Mouse (Mus musculus) stomach, postnatal 0 days (tissue): ENCODE measurements around the gene Nrp1. TPM values are rescaled to one million over a fixed set of nuclear protein-coding genes. Genes with fewer than 3 reads are reported as not detected.

Source experiments
- ATAC-seq: fragments of 200-750 bp; cut with Nextera tagmentation; 2 replicates; pipeline ENCODE4 v1.8.0; 2017; ENCODE audit not compliant: low FRiP score, low TSS enrichment
- DNase-seq: peaks from one replicate; pipeline ENCODE4 v3.0.0-alpha.2; 2016; ENCODE audit warnings: low spot score
- H3K27ac ChIP-seq: fragments of 300-500 bp; sonication (generic); replicated peaks from 2 replicates; pipeline ENCODE4 v1.5.1; 2014; ENCODE audit warnings: mild to moderate bottlenecking, control low read depth
- H3K27me3 ChIP-seq: fragments of 300-500 bp; sonication (generic); 2 replicates; pipeline ENCODE4 v1.6.1; 2014; ENCODE audit warnings: low read length; ENCODE audit not compliant: control insufficient read depth, insufficient read depth
- H3K36me3 ChIP-seq: fragments of 300-500 bp; sonication (generic); 2 replicates; pipeline ENCODE4 v1.6.1; 2014; ENCODE audit warnings: low read length, mixed read lengths; ENCODE audit not compliant: control insufficient read depth, insufficient read depth
- H3K4me1 ChIP-seq: fragments of 300-500 bp; sonication (generic); replicated peaks from 2 replicates; pipeline ENCODE4 v1.6.1; 2014; ENCODE audit warnings: antibody characterized with exemption; ENCODE audit not compliant: control insufficient read depth, insufficient read depth
- H3K4me2 ChIP-seq: fragments of 300-500 bp; sonication (generic); replicated peaks from 2 replicates; pipeline ENCODE4 v1.6.1; 2014; ENCODE audit warnings: low read depth, mild to moderate bottlenecking, control low read depth, moderate library complexity
- H3K4me3 ChIP-seq: fragments of 300-500 bp; sonication (generic); 2 replicates; pipeline ENCODE4 v1.5.1; 2014; ENCODE audit warnings: low read depth, low read length, control low read depth
- H3K9ac ChIP-seq: fragments of 300-500 bp; sonication (generic); 2 replicates; pipeline ENCODE4 v1.6.1; 2014; ENCODE audit warnings: mild to moderate bottlenecking, low read length, control low read depth, mixed read lengths
- H3K9me3 ChIP-seq: fragments of 300-500 bp; sonication (generic); 2 replicates; pipeline ENCODE4 v1.6.1; 2016; ENCODE audit warnings: low read length; ENCODE audit not compliant: control insufficient read depth
- CTCF ChIP-seq: IDR thresholded peaks from 2 replicates; pipeline ENCODE4 v1.5.1; 2016; ENCODE audit warnings: antibody characterized with exemption, low read depth, mild to moderate bottlenecking, moderate library complexity
- EP300 ChIP-seq: optimal IDR thresholded peaks from 2 replicates; pipeline ENCODE3; 2016; ENCODE audit warnings: antibody characterized with exemption
- WGBS: fragments of 180-500 bp; shearing (Covaris S2); extraction: QIAGEN DNeasy Blood & Tissue Kit; methylation state at CpG from one replicate; pipeline ENCODE4 v1.1.7; 2014; 5-methylcytosine and 5-hydroxymethylcytosine counted together
- polyA plus RNA-seq: library from polyadenylated mRNA; unstranded; fragments of >200 nt; fragmentation: Nextera tagmentation; extraction: Ambion mirVana; gene quantifications from 2 replicates; pipeline ENCODE4 v1.2.1, GENCODE M21; 2015

The Nrp1 gene
- polyA plus RNA-seq, 1 experiment from 2014 or later: 16.9 TPM

DNA sequence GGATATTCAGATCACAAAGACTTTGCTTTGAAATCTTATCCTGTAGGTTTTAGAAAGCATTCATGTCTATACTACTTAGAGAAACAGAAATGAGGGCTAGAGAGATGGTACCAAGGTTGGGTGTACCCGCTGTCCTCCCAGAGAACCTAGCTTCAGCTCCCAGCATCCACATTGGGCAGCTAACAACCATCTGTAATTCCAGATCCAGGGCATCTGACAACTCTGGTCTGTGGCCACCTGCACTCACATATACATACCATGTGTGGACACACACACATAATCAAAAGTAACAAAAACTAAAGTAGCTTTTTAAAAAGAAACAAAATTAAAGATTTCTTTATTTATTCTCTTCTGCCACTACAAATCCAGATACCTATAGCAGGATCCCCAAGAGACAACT, 3.3 kb upstream of the Nrp1 start:
- DNase-seq (no peak), ATAC-seq (no peak)
- Histone ChIP-seq H3K27me3 (no peaks in the 10 kb centered on the region; the same call in 1 of the 2 replicates), H3K4me3 (no peak overlapping the region), H3K36me3 (no peaks in the 10 kb centered on the region), H3K27ac (no peak overlapping the region), H3K9ac (no peak overlapping the region), H3K4me2 (no peak overlapping the region), H3K9me3 (no peaks in the 10 kb centered on the region), H3K4me1 (no peaks in the 10 kb centered on the region)
- 96% methylated on average over 1 of the region's 1 CpGs for WGBS
- TF ChIP-seq EP300 (no peak), CTCF (no peak)

- DNase-seq (no peak), ATAC-seq (no peak)
- no peak overlapping the region for H3K27ac ChIP-seq
- TF ChIP-seq CTCF (no peak), EP300 (no peak)
- no peaks in the 10 kb centered on the region; the same call in 1 of the 2 replicates for H3K27me3 ChIP-seq
- no peak overlapping the region for H3K4me3 ChIP-seq
- H3K4me2 ChIP-seq: peak overlapping the region; percentile 96
- no peak overlapping the region for H3K9ac ChIP-seq
- 85% methylated on average over 5 of the region's 5 CpGs for WGBS
- no peaks in the 10 kb centered on the region for H3K4me1 ChIP-seq
- H3K9me3 ChIP-seq: no peaks in the 10 kb centered on the region
- no peaks in the 10 kb centered on the region for H3K36me3 ChIP-seq
Measured at GRCm38 (mm10) chr8:128356170-128356569, 2.2 kb upstream of the Nrp1 start.

GRCm38 (mm10) chr8:128356796-128357539, 1.4 kb upstream of the Nrp1 start:
- TF ChIP-seq EP300: no peak
- TF ChIP-seq CTCF: peak; percentile 64
- peak overlapping the region; percentile 45 for H3K9ac ChIP-seq
- peak overlapping the region; percentile 50 for H3K27ac ChIP-seq
- DNase-seq: peak; percentile 77
- no peaks in the 10 kb centered on the region for H3K4me1 ChIP-seq
- peak; percentile 91 for ATAC-seq
- 4% methylated on average over 41 of the region's 49 CpGs for WGBS
- no peaks in the 10 kb centered on the region; the same call in 1 of the 2 replicates for H3K27me3 ChIP-seq
- H3K9me3 ChIP-seq: no peaks in the 10 kb centered on the region
- H3K4me2 ChIP-seq: peak overlapping the region; percentile 96
- no peaks in the 10 kb centered on the region for H3K36me3 ChIP-seq
- H3K4me3 ChIP-seq: peak overlapping the region; percentile 65

GRCm38 (mm10) chr8:128357540-128358405, 631 bp upstream of the Nrp1 start:
- Histone ChIP-seq H3K4me1 (no peaks in the 10 kb centered on the region), H3K36me3 (no peaks in the 10 kb centered on the region), H3K27me3 (no peaks in the 10 kb centered on the region; the same call in 1 of the 2 replicates), H3K9me3 (no peaks in the 10 kb centered on the region), H3K4me2 (peak overlapping the region; percentile 96), H3K27ac (peak overlapping the region; percentile 82), H3K9ac (peak overlapping the region; percentile 74), H3K4me3 (peak overlapping the region; percentile 65)
- ATAC-seq (peak; percentile 38; the same call in 1 of the 2 replicates), DNase-seq (peak; percentile 52)
- TF ChIP-seq CTCF (peak; percentile 76), EP300 (no peak)
- 1% methylated on average over 29 of the region's 29 CpGs for WGBS

DNA sequence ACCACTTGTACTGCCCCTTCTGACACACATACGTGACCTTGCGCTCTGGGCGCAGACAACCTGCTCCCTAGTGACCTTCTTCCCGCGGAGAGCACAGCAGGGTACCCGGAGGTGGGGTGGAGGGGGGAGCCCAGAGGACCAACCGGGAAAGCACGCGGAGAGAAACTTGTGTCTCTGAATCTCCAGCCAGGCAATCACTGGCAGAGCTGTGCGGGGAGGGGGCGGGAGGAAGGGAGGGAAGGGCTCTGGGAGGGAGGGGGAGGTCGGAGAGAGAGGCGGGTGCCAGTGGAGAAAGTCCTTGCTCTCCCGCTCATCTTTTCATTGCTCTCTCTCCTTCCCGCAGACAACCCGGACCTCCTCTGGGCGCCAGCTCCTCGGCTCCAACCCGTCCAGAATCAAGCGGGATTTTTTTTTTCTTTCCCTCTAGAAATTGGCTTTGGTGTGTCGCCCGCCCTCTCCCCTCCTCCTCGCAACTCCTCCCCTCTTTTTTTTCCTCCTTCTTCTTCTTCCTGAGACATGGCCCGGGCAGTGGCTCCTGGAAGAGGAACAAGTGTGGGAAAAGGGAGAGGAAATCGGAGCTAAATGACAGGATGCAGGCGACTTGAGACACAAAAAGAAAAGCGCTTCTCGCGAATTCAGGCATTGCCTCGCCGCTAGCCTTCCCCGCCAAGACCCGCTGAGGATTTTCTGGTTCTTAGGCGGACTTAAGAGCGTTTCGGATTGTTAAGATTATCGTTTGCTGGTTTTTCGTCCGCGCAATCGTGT, 534 bp downstream of the Nrp1 start:
- DNase-seq: peak; percentile 43
- no peaks in the 10 kb centered on the region; the same call in 1 of the 2 replicates for H3K27me3 ChIP-seq
- peak overlapping the region; percentile 82 for H3K27ac ChIP-seq
- peak overlapping the region; percentile 65 for H3K4me3 ChIP-seq
- 0 out of 2 replicates have a peak, but pooled peaks have one; percentile 17 for ATAC-seq
- TF ChIP-seq EP300: no peak
- TF ChIP-seq CTCF: no peak
- no peaks in the 10 kb centered on the region for H3K4me1 ChIP-seq
- peak overlapping the region; percentile 96 for H3K4me2 ChIP-seq
- peak overlapping the region; percentile 74 for H3K9ac ChIP-seq
- WGBS: under 1% methylated on average over 33 of the region's 41 CpGs
- no peaks in the 10 kb centered on the region for H3K36me3 ChIP-seq
- H3K9me3 ChIP-seq: no peaks in the 10 kb centered on the region
